Mouse (Mus musculus): ENCODE results near the gene Uhrf1bp1. TPM values are rescaled to one million over a fixed set of nuclear protein-coding genes. Genes with fewer than 3 reads are reported as not detected.
A peak's percentile ranks its signal among the peaks of the same experiment; 100 is the strongest.

The Uhrf1bp1 gene
- polyA plus RNA-seq, 1 experiment from 2014 or later = 1.4 TPM

GRCm38 (mm10) chr17:27819521-27819970 is 36.7 kb upstream of the Uhrf1bp1 start:
- H3K4me3 ChIP-seq (ENCODE audit: low read depth, low read length) = peak overlapping the region; percentile 84
- peak overlapping the region; percentile 68 for H3K4me2 ChIP-seq (replicated peaks; ENCODE audit: low read depth)
- no peaks in the 10 kb centered on the region for H3K36me3 ChIP-seq (ENCODE audit: control insufficient read depth, insufficient read depth)
- H3K9me3 ChIP-seq (ENCODE audit: control insufficient read depth) = no peaks in the 10 kb centered on the region
- peak overlapping the region; percentile 89 for H3K9ac ChIP-seq (ENCODE audit: low read depth, low read length)
- peaks cover 9% of the 10 kb centered on the region; the same call in 1 of the 2 replicates for H3K4me1 ChIP-seq (replicated peaks; ENCODE audit: control insufficient read depth, insufficient read depth, low read length)
- WGBS = under 1% methylated on average over 20 of the region's 20 CpGs
- no peak for TF ChIP-seq CTCF (IDR thresholded peaks at IDR 0.05; ENCODE audit: low read depth)
- H3K27ac ChIP-seq (ENCODE audit: low read depth, low read length) = peak overlapping the region; percentile 97
- ATAC-seq = no peak
- H3K27me3 ChIP-seq (replicated peaks; ENCODE audit: control insufficient read depth, insufficient read depth, low read length) = no peaks in the 10 kb centered on the region

- no peak for TF ChIP-seq CTCF (IDR thresholded peaks at IDR 0.05; ENCODE audit: low read depth)
- WGBS = under 1% methylated on average over 53 of the region's 62 CpGs
- Histone ChIP-seq H3K36me3 (ENCODE audit: control insufficient read depth, insufficient read depth) (no peaks in the 10 kb centered on the region), H3K27me3 (replicated peaks; ENCODE audit: control insufficient read depth, insufficient read depth, low read length) (no peaks in the 10 kb centered on the region), H3K4me3 (ENCODE audit: low read depth, low read length) (peak overlapping the region; percentile 84), H3K4me1 (replicated peaks; ENCODE audit: control insufficient read depth, insufficient read depth, low read length) (peaks cover 9% of the 10 kb centered on the region; the same call in 1 of the 2 replicates), H3K9ac (ENCODE audit: low read depth, low read length) (peak overlapping the region; percentile 89), H3K4me2 (replicated peaks; ENCODE audit: low read depth) (peak overlapping the region; percentile 68), H3K27ac (ENCODE audit: low read depth, low read length) (peak overlapping the region; percentile 97), H3K9me3 (ENCODE audit: control insufficient read depth) (no peaks in the 10 kb centered on the region)
- peak; percentile 11 for ATAC-seq
Observed at GRCm38 (mm10) chr17:27819971-27820567, 36.2 kb upstream of the Uhrf1bp1 start.

- WGBS = under 1% methylated on average over 49 of the region's 56 CpGs
- Histone ChIP-seq H3K4me1 (replicated peaks; ENCODE audit: control insufficient read depth, insufficient read depth, low read length) (peaks cover 9% of the 10 kb centered on the region; the same call in 1 of the 2 replicates), H3K4me2 (replicated peaks; ENCODE audit: low read depth) (peak within 1 kb of the TSS; percentile 68), H3K27me3 (replicated peaks; ENCODE audit: control insufficient read depth, insufficient read depth, low read length) (no peaks in the 10 kb centered on the region), H3K27ac (ENCODE audit: low read depth, low read length) (peak within 1 kb of the TSS; percentile 97), H3K9ac (ENCODE audit: low read depth, low read length) (peak within 1 kb of the TSS; percentile 89), H3K36me3 (ENCODE audit: control insufficient read depth, insufficient read depth) (no peaks in the 10 kb centered on the region), H3K4me3 (ENCODE audit: low read depth, low read length) (peak within 1 kb of the TSS; percentile 84), H3K9me3 (ENCODE audit: control insufficient read depth) (no peaks in the 10 kb centered on the region)
- ATAC-seq = peak; percentile 95
- TF ChIP-seq CTCF (IDR thresholded peaks at IDR 0.05; ENCODE audit: low read depth) = peak; percentile 24; the same call in 1 of the 2 replicates
Observed at GRCm38 (mm10) chr17:27820568-27821406, 35.5 kb upstream of the Uhrf1bp1 start, which contains the start of gene D17Wsu92e. TSS of gene D17Wsu92e (minus strand) at chr17:27820648.

GRCm38 (mm10) chr17:27821407-27822338 is 34.6 kb upstream of the Uhrf1bp1 start:
- no peak overlapping the region for H3K4me3 ChIP-seq (ENCODE audit: low read depth, low read length)
- ATAC-seq = no peak
- WGBS = 32% methylated on average over 9 of the region's 9 CpGs

GRCm38 (mm10) chr17:27823142-27823905 is 32.9 kb upstream of the Uhrf1bp1 start:
- Histone ChIP-seq H3K4me1 (replicated peaks; ENCODE audit: control insufficient read depth, insufficient read depth, low read length) (peaks cover 9% of the 10 kb centered on the region; the same call in 1 of the 2 replicates), H3K36me3 (ENCODE audit: control insufficient read depth, insufficient read depth) (no peaks in the 10 kb centered on the region), H3K27me3 (replicated peaks; ENCODE audit: control insufficient read depth, insufficient read depth, low read length) (no peaks in the 10 kb centered on the region), H3K27ac (ENCODE audit: low read depth, low read length) (no peak overlapping the region), H3K4me3 (ENCODE audit: low read depth, low read length) (no peak overlapping the region), H3K4me2 (replicated peaks; ENCODE audit: low read depth) (no peak overlapping the region), H3K9ac (ENCODE audit: low read depth, low read length) (no peak overlapping the region), H3K9me3 (ENCODE audit: control insufficient read depth) (no peaks in the 10 kb centered on the region)
- WGBS = 87% methylated on average over 9 of the region's 9 CpGs
- no peak for TF ChIP-seq CTCF (IDR thresholded peaks at IDR 0.05; ENCODE audit: low read depth)
- ATAC-seq = no peak

More at GRCm38 (mm10) chr17:27821407-27822338, 34.6 kb upstream of the Uhrf1bp1 start:
- no peaks in the 10 kb centered on the region for H3K9me3 ChIP-seq (ENCODE audit: control insufficient read depth)
- H3K9ac ChIP-seq (ENCODE audit: low read depth, low read length) = no peak overlapping the region
- H3K4me1 ChIP-seq (replicated peaks; ENCODE audit: control insufficient read depth, insufficient read depth, low read length) = peaks cover 9% of the 10 kb centered on the region; the same call in 1 of the 2 replicates
- H3K27ac ChIP-seq (ENCODE audit: low read depth, low read length) = peak overlapping the region; percentile 97
- H3K36me3 ChIP-seq (ENCODE audit: control insufficient read depth, insufficient read depth) = no peaks in the 10 kb centered on the region
- peak overlapping the region; percentile 58 for H3K4me2 ChIP-seq (replicated peaks; ENCODE audit: low read depth)
- no peaks in the 10 kb centered on the region for H3K27me3 ChIP-seq (replicated peaks; ENCODE audit: control insufficient read depth, insufficient read depth, low read length)
- TF ChIP-seq CTCF (IDR thresholded peaks at IDR 0.05; ENCODE audit: low read depth) = no peak

Data from intestine, postnatal 0 days (tissue).